Mouse (Mus musculus) intestine, embryonic 16.5 days (tissue): ENCODE measurements around the gene BC016579. TPM values are rescaled to one million over a fixed set of nuclear protein-coding genes. Genes with fewer than 3 reads are reported as not detected.

Experiments
- ATAC-seq: fragments of 200-750 bp; cut with Nextera tagmentation; 2 replicates; pipeline ENCODE4 v1.8.0; 2017; ENCODE audit warnings: moderate TSS enrichment, moderate library complexity
- H3K27ac ChIP-seq: fragments of 300-500 bp; sonication (generic); 2 replicates; pipeline ENCODE4 v1.5.1; 2014; ENCODE audit warnings: mild to moderate bottlenecking, low read length
- H3K27me3 ChIP-seq: fragments of 300-500 bp; sonication (generic); replicated peaks from 2 replicates; pipeline ENCODE4 v1.6.1; 2014; ENCODE audit warnings: low read length, control low read depth, mixed read lengths; ENCODE audit not compliant: control insufficient read depth, insufficient read depth
- H3K36me3 ChIP-seq: fragments of 300-500 bp; sonication (generic); 2 replicates; pipeline ENCODE4 v1.6.1; 2014; ENCODE audit warnings: low read length, control low read depth; ENCODE audit not compliant: control insufficient read depth, insufficient read depth
- H3K4me1 ChIP-seq: fragments of 300-500 bp; sonication (generic); 2 replicates; pipeline ENCODE4 v1.6.1; 2014; ENCODE audit warnings: low read length, control low read depth, mixed read lengths; ENCODE audit not compliant: control insufficient read depth, insufficient read depth
- H3K4me2 ChIP-seq: fragments of 300-500 bp; sonication (generic); 2 replicates; pipeline ENCODE4 v1.6.1; 2014; ENCODE audit warnings: low read depth, low read length, control low read depth
- H3K4me3 ChIP-seq: fragments of 300-500 bp; sonication (generic); 2 replicates; pipeline ENCODE4 v1.5.1; 2014; ENCODE audit warnings: mild to moderate bottlenecking, low read length
- H3K9ac ChIP-seq: fragments of 300-500 bp; sonication (generic); 2 replicates; pipeline ENCODE4 v1.6.1; 2014; ENCODE audit warnings: low read depth, low read length
- H3K9me3 ChIP-seq: fragments of 300-500 bp; sonication (generic); 2 replicates; pipeline ENCODE4 v1.6.1; 2016; ENCODE audit warnings: low read length, control low read depth; ENCODE audit not compliant: control insufficient read depth
- WGBS: fragments of 180-500 bp; shearing (Covaris S2); extraction: QIAGEN DNeasy Blood & Tissue Kit; methylation state at CpG from one replicate; pipeline ENCODE4 v1.1.7; 2014; 5-methylcytosine and 5-hydroxymethylcytosine counted together
- polyA plus RNA-seq: library from polyadenylated mRNA; unstranded; fragments of >200 nt; fragmentation: Nextera tagmentation; extraction: Ambion mirVana; gene quantifications from 2 replicates; pipeline ENCODE4 v1.2.1, GENCODE M21; 2015

Gene BC016579
- polyA plus RNA-seq, 1 experiment from 2014 or later: 4.8 TPM

- no peak overlapping the region for H3K4me3 ChIP-seq
- H3K27ac ChIP-seq: no peak overlapping the region
- H3K9ac ChIP-seq: no peak overlapping the region
- 14% methylated on average over 8 of the region's 8 CpGs for WGBS
- H3K4me1 ChIP-seq: no peaks in the 10 kb centered on the region
- no peaks in the 10 kb centered on the region for H3K27me3 ChIP-seq
- ATAC-seq: no peak
- H3K9me3 ChIP-seq: no peaks in the 10 kb centered on the region
- no peak overlapping the region for H3K4me2 ChIP-seq
- H3K36me3 ChIP-seq: no peaks in the 10 kb centered on the region
These were observed 30.9 kb upstream of the BC016579 start for GRCm38 (mm10) chr16:45684815-45685214.

- Histone ChIP-seq H3K9me3 (no peaks in the 10 kb centered on the region), H3K4me3 (no peak overlapping the region), H3K27ac (no peak overlapping the region), H3K4me2 (no peak overlapping the region), H3K4me1 (no peaks in the 10 kb centered on the region), H3K36me3 (no peaks in the 10 kb centered on the region), H3K27me3 (no peaks in the 10 kb centered on the region), H3K9ac (no peak overlapping the region)
- WGBS: 26% methylated on average over 1 of the region's 1 CpGs
- no peak for ATAC-seq
These were observed 22.6 kb upstream of the BC016579 start for GRCm38 (mm10) chr16:45676462-45676861.

- Histone ChIP-seq H3K27me3 (no peaks in the 10 kb centered on the region), H3K9me3 (no peaks in the 10 kb centered on the region), H3K27ac (no peak overlapping the region), H3K4me3 (no peak overlapping the region), H3K4me1 (peaks cover 6% of the 10 kb centered on the region), H3K9ac (no peak overlapping the region), H3K4me2 (no peak overlapping the region), H3K36me3 (no peaks in the 10 kb centered on the region)
- peak; percentile 88 for ATAC-seq
- WGBS: 45% methylated on average over 4 of the region's 4 CpGs
These were observed 16.1 kb upstream of the BC016579 start for GRCm38 (mm10) chr16:45670005-45670404.

GRCm38 (mm10) chr16:45668178-45668577, 14.3 kb upstream of the BC016579 start:
- Histone ChIP-seq H3K27me3 (no peaks in the 10 kb centered on the region), H3K36me3 (no peaks in the 10 kb centered on the region), H3K27ac (no peak overlapping the region), H3K4me3 (no peak overlapping the region), H3K4me1 (peaks cover 6% of the 10 kb centered on the region), H3K4me2 (no peak overlapping the region), H3K9me3 (no peaks in the 10 kb centered on the region), H3K9ac (no peak overlapping the region)
- 70% methylated on average over 3 of the region's 3 CpGs for WGBS
- no peak for ATAC-seq

GRCm38 (mm10) chr16:45666136-45666535, 12.3 kb upstream of the BC016579 start:
- H3K27me3 ChIP-seq: no peaks in the 10 kb centered on the region
- no peak overlapping the region for H3K4me3 ChIP-seq
- no peaks in the 10 kb centered on the region for H3K36me3 ChIP-seq
- peaks cover 6% of the 10 kb centered on the region for H3K4me1 ChIP-seq
- no peak overlapping the region for H3K4me2 ChIP-seq
- ATAC-seq: no peak
- 66% methylated on average over 2 of the region's 2 CpGs for WGBS
- no peak overlapping the region for H3K9ac ChIP-seq
- H3K27ac ChIP-seq: no peak overlapping the region
- no peaks in the 10 kb centered on the region for H3K9me3 ChIP-seq

GRCm38 (mm10) chr16:45662381-45662780, 8.5 kb upstream of the BC016579 start:
- H3K9ac ChIP-seq: no peak overlapping the region
- no peak overlapping the region for H3K4me3 ChIP-seq
- H3K4me2 ChIP-seq: no peak overlapping the region
- H3K9me3 ChIP-seq: no peaks in the 10 kb centered on the region
- H3K36me3 ChIP-seq: no peaks in the 10 kb centered on the region
- H3K27ac ChIP-seq: no peak overlapping the region
- H3K27me3 ChIP-seq: no peaks in the 10 kb centered on the region
- no peak for ATAC-seq
- no peaks in the 10 kb centered on the region for H3K4me1 ChIP-seq

- no peaks in the 10 kb centered on the region for H3K4me1 ChIP-seq
- H3K4me2 ChIP-seq: no peak overlapping the region
- no peaks in the 10 kb centered on the region for H3K27me3 ChIP-seq
- 93% methylated on average over 4 of the region's 4 CpGs for WGBS
- ATAC-seq: no peak
- H3K9me3 ChIP-seq: no peaks in the 10 kb centered on the region
- no peaks in the 10 kb centered on the region for H3K36me3 ChIP-seq
- H3K9ac ChIP-seq: no peak overlapping the region
- H3K4me3 ChIP-seq: no peak overlapping the region
- H3K27ac ChIP-seq: no peak overlapping the region
These were observed 5.7 kb upstream of the BC016579 start for GRCm38 (mm10) chr16:45659596-45659995.

- Histone ChIP-seq H3K36me3 (no peaks in the 10 kb centered on the region), H3K9ac (no peak overlapping the region), H3K4me3 (no peak overlapping the region), H3K27me3 (no peaks in the 10 kb centered on the region), H3K4me2 (no peak overlapping the region), H3K27ac (peak overlapping the region; percentile 56; the same call in 1 of the 2 replicates), H3K9me3 (no peaks in the 10 kb centered on the region), H3K4me1 (peaks cover 10% of the 10 kb centered on the region; the same call in 1 of the 2 replicates)
- peak; percentile 73 for ATAC-seq
- WGBS: 52% methylated on average over 1 of the region's 1 CpGs
These were observed 4.4 kb upstream of the BC016579 start for GRCm38 (mm10) chr16:45658248-45658647.

- Histone ChIP-seq H3K9me3 (no peaks in the 10 kb centered on the region), H3K27ac (peak overlapping the region; percentile 56; the same call in 1 of the 2 replicates), H3K4me3 (no peak overlapping the region), H3K4me2 (no peak overlapping the region), H3K27me3 (no peaks in the 10 kb centered on the region), H3K4me1 (peaks cover 10% of the 10 kb centered on the region; the same call in 1 of the 2 replicates), H3K36me3 (no peaks in the 10 kb centered on the region), H3K9ac (no peak overlapping the region)
- ATAC-seq: peak; percentile 14; the same call in 1 of the 2 replicates
- 86% methylated on average over 12 of the region's 12 CpGs for WGBS
These were observed 3.8 kb upstream of the BC016579 start for GRCm38 (mm10) chr16:45657574-45658159.

- H3K4me1 ChIP-seq: peaks cover 10% of the 10 kb centered on the region
- 55% methylated on average over 9 of the region's 9 CpGs for WGBS
- no peak overlapping the region for H3K9ac ChIP-seq
- H3K27me3 ChIP-seq: no peaks in the 10 kb centered on the region
- no peaks in the 10 kb centered on the region for H3K9me3 ChIP-seq
- H3K4me3 ChIP-seq: peak overlapping the region; percentile 58
- H3K36me3 ChIP-seq: no peaks in the 10 kb centered on the region
- peak; percentile 10; the same call in 1 of the 2 replicates for ATAC-seq
- peak overlapping the region; percentile 82 for H3K27ac ChIP-seq
- peak overlapping the region; percentile 67 for H3K4me2 ChIP-seq
These were observed 597 bp upstream of the BC016579 start for GRCm38 (mm10) chr16:45654465-45654864.
